Mouse (Mus musculus) lung, embryonic 14.5 days (tissue): Measurements from ENCODE around the gene Myoc. TPM values are rescaled to one million over a fixed set of nuclear protein-coding genes. Genes with fewer than 3 reads are reported as not detected.

ENCODE experiments used
- ATAC-seq: fragments of 200-750 bp; cut with Nextera tagmentation; 2 replicates; pipeline ENCODE4 v1.8.0; 2017; ENCODE audit warnings: mild to moderate bottlenecking, moderate TSS enrichment, moderate library complexity; ENCODE audit not compliant: insufficient read depth
- DNase-seq: peaks from one replicate; pipeline ENCODE4 v3.0.0-alpha.2; 2015
- H3K27ac ChIP-seq: fragments of 300-500 bp; sonication (generic); 2 replicates; pipeline ENCODE4 v1.5.1; 2014; ENCODE audit warnings: low read depth, mild to moderate bottlenecking, moderate library complexity
- H3K27me3 ChIP-seq: fragments of 300-500 bp; sonication (generic); 2 replicates; pipeline ENCODE4 v1.6.1; 2014; ENCODE audit warnings: low read length, control low read depth; ENCODE audit not compliant: insufficient read depth
- H3K36me3 ChIP-seq: fragments of 300-500 bp; sonication (generic); 2 replicates; pipeline ENCODE4 v1.6.1; 2014; ENCODE audit warnings: control low read depth; ENCODE audit not compliant: insufficient read depth
- H3K4me1 ChIP-seq: fragments of 300-500 bp; sonication (generic); 2 replicates; pipeline ENCODE4 v1.6.1; 2014; ENCODE audit warnings: antibody characterized with exemption, control low read depth; ENCODE audit not compliant: insufficient read depth
- H3K4me2 ChIP-seq: fragments of 300-500 bp; sonication (generic); 2 replicates; pipeline ENCODE4 v1.6.1; 2014; ENCODE audit warnings: mild to moderate bottlenecking
- H3K4me3 ChIP-seq: fragments of 300-500 bp; sonication (generic); 2 replicates; pipeline ENCODE4 v1.5.1; 2014; ENCODE audit warnings: low read depth, low read length
- H3K9ac ChIP-seq: fragments of 300-500 bp; sonication (generic); 2 replicates; pipeline ENCODE4 v1.6.1; 2014
- H3K9me3 ChIP-seq: fragments of 300-500 bp; sonication (generic); 2 replicates; pipeline ENCODE4 v1.6.1; 2016; ENCODE audit warnings: low read depth, low read length, control low read depth
- CTCF ChIP-seq: IDR thresholded peaks from 2 replicates; pipeline ENCODE4 v1.5.1; 2016; ENCODE audit warnings: antibody characterized with exemption, low read depth
- WGBS: fragments of 180-500 bp; shearing (Covaris S2); extraction: QIAGEN DNeasy Blood & Tissue Kit; methylation state at CpG from one replicate; pipeline ENCODE4 v1.1.7; 2014; 5-methylcytosine and 5-hydroxymethylcytosine counted together
- microRNA-seq: library from miRNA; unstranded; fragments of <30 nt; microRNA quantifications from one replicate; pipeline ENCODE4, GENCODE M21; 2016; ENCODE audit warnings: borderline number of aligned reads
- polyA plus RNA-seq: library from polyadenylated mRNA; unstranded; fragments of >200 nt; fragmentation: Nextera tagmentation; extraction: Ambion mirVana; gene quantifications from 2 replicates; pipeline ENCODE4 v1.2.1, GENCODE M21; 2014

Gene Myoc
- polyA plus RNA-seq, 1 experiment from 2014 or later = not detected

DNA sequence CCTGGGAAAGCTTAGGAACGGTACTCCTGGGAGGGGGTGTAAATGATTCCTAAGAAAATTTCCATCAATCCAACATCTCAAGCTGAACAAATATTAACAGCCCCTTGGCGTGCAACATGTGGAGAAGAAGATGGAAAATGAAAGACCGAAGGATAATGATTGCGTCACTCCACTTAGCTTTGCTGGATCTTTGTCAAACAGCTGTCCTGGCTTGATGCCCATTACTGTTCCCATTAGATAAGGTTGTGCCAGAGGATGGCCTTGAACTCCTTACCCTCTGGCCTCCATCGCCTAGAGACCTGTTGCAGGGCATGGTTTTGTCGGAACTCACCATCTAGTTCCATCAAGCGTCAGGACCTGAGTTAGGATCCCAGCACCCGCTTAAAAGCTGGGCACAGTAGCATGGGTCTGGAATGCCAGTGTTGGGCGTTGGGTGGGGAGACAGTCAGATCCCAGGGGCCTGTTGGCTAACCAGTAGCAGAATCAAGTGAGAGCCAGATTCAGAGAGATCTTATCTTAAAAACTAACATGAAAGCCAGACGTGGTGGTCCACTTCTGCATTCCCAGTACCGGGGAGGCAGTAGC lies 21.4 kb downstream of the Myoc start:
- Histone ChIP-seq H3K9ac (no peak overlapping the region), H3K27me3 (no peaks in the 10 kb centered on the region), H3K4me2 (no peak overlapping the region), H3K4me1 (no peaks in the 10 kb centered on the region), H3K27ac (no peak overlapping the region), H3K9me3 (no peaks in the 10 kb centered on the region), H3K36me3 (no peaks in the 10 kb centered on the region), H3K4me3 (no peak overlapping the region)
- WGBS = 64% methylated on average over 11 of the region's 11 CpGs
- TF ChIP-seq CTCF = no peak
- DNase-seq = peak; percentile 46
- ATAC-seq = no peak

DNA sequence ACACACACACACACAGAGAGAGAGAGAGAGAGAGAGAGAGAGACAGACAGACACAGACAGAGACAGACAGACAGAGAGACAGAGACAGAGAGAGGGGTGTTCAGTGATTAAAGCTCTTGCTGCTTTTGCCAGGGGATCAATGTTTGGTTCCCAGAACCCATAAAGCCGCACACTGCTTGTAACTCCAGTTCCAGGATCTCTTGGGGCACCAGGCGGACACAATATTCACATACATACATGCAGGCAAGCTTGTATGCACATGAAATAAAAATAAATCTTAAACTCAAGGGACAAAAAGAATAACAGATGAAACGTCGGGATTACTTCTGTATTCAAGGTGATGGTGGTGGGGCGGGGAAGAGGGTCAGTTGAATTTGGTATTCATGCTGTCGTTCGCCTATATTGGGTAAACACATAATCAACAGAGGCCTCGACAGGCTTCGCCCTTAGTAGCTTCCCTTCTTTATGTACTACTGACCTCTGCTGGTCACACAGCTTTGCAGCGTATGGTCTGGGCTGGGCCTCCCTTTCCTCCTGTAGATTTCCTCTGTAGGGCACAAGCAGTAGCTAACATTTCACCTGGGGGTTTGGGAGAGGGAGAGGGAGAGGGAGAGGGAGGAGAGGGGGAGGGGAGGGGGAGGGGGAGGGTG lies 26.0 kb downstream of the Myoc start:
- H3K36me3 ChIP-seq = peaks cover 6% of the 10 kb centered on the region
- ATAC-seq (peak; percentile 98), DNase-seq (peak; percentile 94)
- peak; percentile 89 for TF ChIP-seq CTCF
- H3K4me3 ChIP-seq = no peak overlapping the region
- WGBS = 11% methylated on average over 10 of the region's 10 CpGs
- no peaks in the 10 kb centered on the region for H3K27me3 ChIP-seq
- H3K4me1 ChIP-seq = no peaks in the 10 kb centered on the region
- H3K4me2 ChIP-seq = 0 out of 2 replicates have a peak overlapping the region, but pooled peaks have one; percentile 5
- no peak overlapping the region for H3K27ac ChIP-seq
- H3K9ac ChIP-seq = no peak overlapping the region
- no peaks in the 10 kb centered on the region for H3K9me3 ChIP-seq

DNA sequence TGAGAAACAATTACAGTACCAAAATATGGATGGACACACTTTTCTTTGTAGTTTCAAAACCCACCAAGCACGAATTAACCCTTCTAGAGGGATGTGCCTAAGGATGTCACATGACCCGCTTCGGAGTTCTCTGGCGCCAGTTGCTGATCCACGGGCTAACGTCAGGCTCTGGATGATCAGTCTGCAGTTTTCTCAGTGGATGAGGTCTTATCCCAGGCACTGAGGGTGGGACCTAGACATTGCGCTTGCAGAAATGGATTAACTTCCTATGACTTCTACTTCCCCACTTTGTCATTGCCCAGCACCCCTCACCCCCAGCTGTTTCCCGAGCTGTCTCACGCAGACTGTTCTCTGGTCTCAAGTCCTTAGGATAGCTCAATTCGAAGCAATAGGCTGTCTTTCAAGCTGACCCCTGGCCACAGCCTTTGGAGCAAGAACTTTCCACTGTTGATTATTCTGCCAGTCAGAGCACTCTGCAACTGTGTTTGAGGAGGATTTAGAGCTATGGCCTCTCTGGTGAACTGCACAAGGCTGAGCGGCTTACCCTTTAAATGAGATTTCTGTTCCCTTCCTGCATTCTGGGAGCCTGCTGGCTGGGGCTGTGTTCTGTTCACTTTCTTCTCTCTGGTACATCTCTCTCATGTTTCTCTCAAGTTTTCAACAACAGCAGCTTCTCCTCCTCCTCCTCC lies 26.7 kb downstream of the Myoc start:
- Histone ChIP-seq H3K4me2 (peak overlapping the region; percentile 59), H3K9ac (peak overlapping the region; percentile 30), H3K4me1 (no peaks in the 10 kb centered on the region), H3K9me3 (no peaks in the 10 kb centered on the region), H3K36me3 (peaks cover 13% of the 10 kb centered on the region), H3K27ac (no peak overlapping the region), H3K4me3 (peak overlapping the region; percentile 17; the same call in 1 of the 2 replicates), H3K27me3 (no peaks in the 10 kb centered on the region)
- no peak for TF ChIP-seq CTCF
- peak; percentile 86 for ATAC-seq
- WGBS = 3% methylated on average over 11 of the region's 11 CpGs
- DNase-seq = peak; percentile 67

DNA sequence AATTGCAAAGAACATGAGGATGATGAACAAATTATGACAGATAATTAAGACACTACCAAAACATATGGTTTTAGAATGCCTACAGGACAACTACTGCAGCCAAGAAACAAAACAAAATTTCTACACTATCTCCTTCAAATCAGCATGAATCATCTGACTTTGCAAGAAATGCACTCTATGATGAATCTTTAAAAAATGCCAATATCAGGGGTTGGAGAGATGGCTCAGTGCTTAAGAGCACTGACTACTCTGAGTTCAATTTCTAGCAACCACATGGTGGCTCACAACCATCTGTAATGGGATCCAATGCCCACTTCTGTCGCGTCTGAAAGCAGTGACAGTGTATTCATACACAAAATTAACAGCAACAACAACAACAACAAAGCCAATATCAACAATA lies 54.8 kb downstream of the Myoc start:
- WGBS = 78% methylated on average over 2 of the region's 2 CpGs
- Histone ChIP-seq H3K9me3 (no peaks in the 10 kb centered on the region), H3K27me3 (no peaks in the 10 kb centered on the region), H3K36me3 (peaks cover 89% of the 10 kb centered on the region), H3K27ac (no peak overlapping the region), H3K9ac (no peak overlapping the region), H3K4me1 (no peaks in the 10 kb centered on the region), H3K4me3 (no peak overlapping the region), H3K4me2 (no peak overlapping the region)
- no peak for DNase-seq
- no peak for ATAC-seq
- no peak for TF ChIP-seq CTCF

DNA sequence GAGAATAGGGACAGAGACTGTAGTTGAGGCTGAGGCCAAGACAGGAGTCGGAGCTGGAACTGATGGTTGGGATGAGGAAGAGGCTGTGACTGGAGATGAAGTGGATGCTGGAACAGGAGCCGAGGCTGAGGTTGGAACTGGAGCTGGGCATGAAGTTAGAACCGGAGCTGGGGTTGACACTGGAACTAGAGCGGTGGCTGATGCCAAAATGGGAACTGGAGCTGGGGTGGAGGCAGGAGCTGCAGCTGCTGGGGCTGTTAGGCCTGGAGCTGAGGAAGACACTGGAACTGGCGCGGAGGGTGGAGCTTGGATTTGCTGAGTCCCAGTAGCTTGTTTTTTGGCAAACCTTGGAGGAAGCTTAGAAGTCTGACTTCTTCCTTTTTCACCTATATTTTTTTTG lies 58.9 kb downstream of the Myoc start:
- Histone ChIP-seq H3K9ac (no peak overlapping the region), H3K36me3 (peaks cover 83% of the 10 kb centered on the region), H3K9me3 (no peaks in the 10 kb centered on the region), H3K27ac (no peak overlapping the region), H3K4me3 (no peak overlapping the region), H3K4me2 (no peak overlapping the region), H3K27me3 (no peaks in the 10 kb centered on the region), H3K4me1 (no peaks in the 10 kb centered on the region)
- no peak for ATAC-seq
- TF ChIP-seq CTCF = no peak
- DNase-seq = no peak
- WGBS = 86% methylated on average over 6 of the region's 6 CpGs

Small RNAs within 50 kb of the gene (microRNA-seq; reads per million reads assigned to microRNA genes)
- not detected for gene Gm27616

Other genes with a start within 250 kb of the Myoc start
- gene Dnm3, start 161.1 kb upstream of the Myoc start, polyA plus RNA-seq = 2.6 and 2.8 TPM in 2 replicates
- gene Mettl13, start 90.6 kb upstream of the Myoc start, polyA plus RNA-seq = 19.8 and 20.9 TPM in 2 replicates
- 48.3 and 48.4 TPM in 2 replicates for gene Vamp4, start 68.6 kb upstream of the Myoc start, polyA plus RNA-seq
- gene Myocos, start 19.1 kb downstream of the Myoc start, polyA plus RNA-seq = not detected in 2 replicates
- gene Prrc2c, start 101.4 kb downstream of the Myoc start, polyA plus RNA-seq = 178 and 180 TPM in 2 replicates
- 0.38 and 0.85 TPM in 2 replicates for gene Fmo4, start 174.8 kb downstream of the Myoc start, polyA plus RNA-seq
- gene Fmo1, start 227.5 kb downstream of the Myoc start, polyA plus RNA-seq = 3.4 and 6.4 TPM in 2 replicates